Mouse (Mus musculus): ENCODE measurements at regions not wholly inside any gene's neighbourhood (a gene's known extent, or its start where the extent isn't known, plus 50 kb on each side); places are given as distances from the start of the nearest gene placed in this dataset.

DNA sequence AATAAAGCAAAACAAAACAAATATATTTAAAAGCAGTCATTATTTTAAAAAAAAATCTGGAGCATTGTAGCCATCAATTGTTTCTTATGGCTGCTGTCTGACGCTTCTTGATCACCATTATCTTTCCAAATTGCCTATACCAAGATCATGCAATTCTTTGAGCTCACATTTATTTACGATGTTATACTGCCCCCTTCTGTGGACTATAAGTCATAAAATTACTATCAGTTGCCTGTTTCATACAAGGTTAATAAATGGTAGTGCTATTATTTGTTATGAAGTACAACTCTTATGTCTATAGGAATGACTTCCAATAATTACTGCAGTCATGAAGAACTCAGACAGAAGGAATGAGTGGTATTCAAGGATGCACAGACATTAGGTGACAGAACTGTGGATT lies 57.3 kb upstream of the Eda2r start:
- DNase-seq, result no peak

DNA sequence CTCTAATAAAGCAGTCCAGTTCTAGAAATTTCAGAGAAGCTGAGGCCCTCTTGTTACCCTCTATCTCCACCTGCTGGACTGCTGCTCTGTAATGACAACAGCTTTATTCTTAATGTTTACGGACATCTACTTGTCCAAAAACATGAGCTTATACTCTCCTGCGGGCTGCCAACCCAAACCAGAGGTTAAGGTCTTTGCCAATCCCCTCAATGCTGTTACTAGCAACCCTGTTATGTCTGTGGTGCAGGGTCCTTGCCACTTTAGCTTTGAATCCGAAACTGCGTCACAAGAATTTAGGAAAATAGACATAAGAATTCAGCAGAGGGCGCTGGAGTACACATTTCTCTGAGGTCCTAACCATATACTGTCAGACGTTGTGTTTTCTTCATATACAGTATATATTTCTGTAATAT lies 54.4 kb upstream of the Eda2r start:
- peak; percentile 4 to 54 for DNase-seq
